Mouse (Mus musculus): Measurements from ENCODE around the gene Bank1.

The Bank1 gene

GRCm38 (mm10) chr3:136251578-136251977 is 74.3 kb downstream of the Bank1 start:
- no peak for DNase-seq

GRCm38 (mm10) chr3:136247331-136247730 is 78.5 kb downstream of the Bank1 start:
- DNase-seq, result no peak

GRCm38 (mm10) chr3:136244931-136245330 is 80.9 kb downstream of the Bank1 start:
- no peak for DNase-seq

DNA sequence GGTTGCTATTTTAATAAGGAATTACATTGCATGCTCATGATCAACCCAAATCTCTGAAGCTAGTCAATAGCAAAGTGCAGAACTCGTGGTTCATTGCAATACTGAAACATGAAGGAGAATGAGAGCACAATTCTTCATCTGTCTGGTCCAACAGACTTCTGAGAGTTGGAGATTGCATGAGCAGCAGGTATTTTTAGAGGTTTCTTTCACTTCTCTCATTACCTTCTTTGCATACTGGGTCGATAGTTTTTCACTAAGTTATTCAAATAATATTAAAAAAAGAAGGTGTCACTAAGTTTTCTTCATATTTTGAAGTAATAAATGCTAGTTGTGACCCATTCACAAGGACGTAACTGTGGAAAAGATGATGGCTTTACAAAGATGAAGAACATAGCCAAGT is 87.1 kb downstream of the Bank1 start:
- no peak for DNase-seq

GRCm38 (mm10) chr3:136233507-136233906 is 92.4 kb downstream of the Bank1 start:
- DNase-seq, result no peak

DNA sequence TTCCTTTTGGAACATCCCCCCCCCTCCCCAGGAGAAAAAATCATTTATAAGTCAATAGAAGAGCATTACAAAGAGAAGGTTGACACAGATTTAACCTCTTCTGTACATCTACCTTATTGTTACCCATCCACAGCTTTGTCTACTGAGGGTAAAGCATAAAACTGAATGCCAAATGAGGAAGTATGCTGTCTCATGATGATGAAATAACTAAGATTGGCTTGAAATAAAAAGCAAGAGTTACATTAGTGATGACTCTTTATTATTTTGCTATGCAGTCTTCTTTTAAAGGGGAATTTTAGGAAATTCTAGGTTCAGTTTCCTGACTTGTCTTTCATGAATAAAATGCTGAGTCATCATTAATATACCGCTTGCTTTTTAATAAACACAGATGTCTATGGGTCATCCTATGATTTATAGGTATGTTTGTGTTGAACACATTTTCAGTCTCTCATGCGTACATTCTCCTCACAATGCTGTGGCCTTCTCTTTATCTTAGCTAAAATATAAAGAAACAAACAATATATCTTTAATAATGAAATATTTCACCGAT is 95.2 kb downstream of the Bank1 start:
- DNase-seq, result no peak

DNA sequence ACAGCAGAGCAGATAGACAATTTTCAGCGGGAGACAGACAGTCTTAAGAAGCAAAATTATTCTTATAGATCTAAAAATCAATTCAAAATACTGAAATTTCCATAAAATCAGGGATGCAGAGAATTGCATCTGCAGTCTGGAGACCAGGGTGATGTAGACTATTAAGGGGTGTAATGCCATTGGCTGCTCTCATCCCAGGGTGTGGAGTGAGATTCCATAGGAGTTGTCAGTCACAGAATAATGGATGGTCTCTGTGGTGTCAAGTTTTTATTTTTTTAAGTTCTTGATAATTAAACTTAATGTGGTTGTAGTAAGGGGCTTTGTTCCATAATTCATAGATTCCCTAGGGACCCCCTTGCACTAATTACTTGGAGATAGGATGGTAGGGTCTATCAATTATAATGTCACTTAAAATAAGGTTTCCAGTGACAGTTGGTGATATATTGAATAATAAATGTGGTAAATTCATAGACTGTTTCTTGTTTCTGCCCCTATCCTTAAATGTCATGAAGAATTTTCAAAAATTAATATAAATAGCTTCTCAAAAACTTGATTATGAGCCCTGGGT is 136.1 kb downstream of the Bank1 start:
- DNase-seq, result no peak

DNA sequence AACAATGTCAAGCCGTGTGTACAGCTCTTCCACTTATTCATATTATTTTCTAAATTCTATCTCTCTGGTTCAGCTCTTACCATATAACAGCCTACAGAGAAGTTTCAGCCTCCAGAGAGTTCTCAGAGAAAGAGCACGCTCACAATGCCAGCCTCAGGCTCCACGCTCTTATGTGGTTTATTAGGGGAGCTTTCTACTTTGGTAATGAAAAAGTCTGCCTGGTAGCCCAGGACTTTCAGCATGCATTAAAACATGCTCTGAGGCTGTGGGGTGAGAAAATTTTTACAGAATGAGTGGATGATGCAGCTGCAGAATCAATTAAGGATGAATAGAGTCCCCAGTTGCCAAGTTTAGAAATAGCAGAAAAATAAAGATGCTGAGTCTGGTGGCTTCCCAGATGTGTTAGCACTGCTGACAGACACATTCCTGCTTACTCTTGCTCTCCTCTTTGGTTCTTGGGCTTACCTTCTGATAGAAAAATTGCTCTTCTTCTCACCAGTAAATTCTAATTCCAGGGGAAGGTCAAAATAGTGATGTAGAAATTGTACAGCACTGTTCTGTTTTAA is 139.2 kb downstream of the Bank1 start:
- DNase-seq, result no peak

DNA sequence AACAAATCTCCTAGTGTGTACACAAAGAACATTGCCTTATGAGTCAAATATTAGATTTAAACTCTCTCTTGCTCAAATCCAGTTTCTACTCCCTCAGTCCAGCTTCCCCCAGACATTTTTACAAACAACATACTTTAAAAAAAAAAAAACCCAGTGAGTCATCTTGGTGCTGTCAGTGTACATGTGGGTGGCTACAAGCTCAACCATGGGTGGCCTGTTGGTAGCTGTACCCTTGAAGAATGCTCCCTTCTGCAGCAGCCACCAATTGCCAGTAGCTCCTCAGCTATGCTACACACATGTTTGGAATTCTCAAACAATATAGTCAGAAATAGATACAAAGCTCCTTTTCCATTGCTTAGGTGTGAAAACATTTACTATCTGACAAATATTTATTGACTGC is 154.2 kb downstream of the Bank1 start:
- DNase-seq, result no peak

GRCm38 (mm10) chr3:136168071-136168470 is 157.8 kb downstream of the Bank1 start:
- DNase-seq, result no peak

DNA sequence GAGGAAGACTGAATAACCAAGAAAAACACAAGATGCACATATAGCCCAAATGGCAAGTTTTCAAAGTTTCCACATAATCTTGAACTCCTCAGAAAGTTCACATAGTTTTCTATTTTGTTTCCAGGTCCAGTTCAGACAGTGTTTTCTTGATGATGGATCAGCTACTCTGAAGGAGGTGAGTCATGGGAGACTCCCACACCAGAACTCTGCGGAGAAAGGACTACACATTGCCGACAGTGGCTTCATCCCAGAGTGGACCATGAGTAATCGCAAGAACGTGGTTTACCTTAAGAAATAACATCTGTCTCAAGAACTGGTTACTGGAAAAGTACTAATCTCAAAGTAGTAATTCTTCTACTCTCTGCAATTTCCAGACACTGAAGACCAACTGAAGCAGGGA is 159.2 kb downstream of the Bank1 start:
- DNase-seq, result no peak

DNA sequence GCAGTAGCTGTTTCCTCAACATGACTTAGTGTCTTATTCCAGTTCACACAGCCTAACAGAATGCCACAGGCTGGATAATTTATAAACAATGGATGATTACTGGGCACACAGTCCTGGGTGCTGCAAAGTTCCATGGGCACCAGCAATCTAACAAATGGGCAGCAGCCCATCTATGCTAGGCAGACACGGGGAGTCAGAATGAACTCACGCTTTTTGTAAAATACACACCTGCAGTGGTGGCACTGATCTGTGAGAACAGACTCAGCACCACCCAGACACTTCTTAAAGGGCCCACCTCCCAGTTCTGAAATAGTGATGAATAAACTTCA is 159.9 kb downstream of the Bank1 start:
- no peak for DNase-seq

GRCm38 (mm10) chr3:136165167-136166032 is 160.5 kb downstream of the Bank1 start:
- no peak for DNase-seq

DNA sequence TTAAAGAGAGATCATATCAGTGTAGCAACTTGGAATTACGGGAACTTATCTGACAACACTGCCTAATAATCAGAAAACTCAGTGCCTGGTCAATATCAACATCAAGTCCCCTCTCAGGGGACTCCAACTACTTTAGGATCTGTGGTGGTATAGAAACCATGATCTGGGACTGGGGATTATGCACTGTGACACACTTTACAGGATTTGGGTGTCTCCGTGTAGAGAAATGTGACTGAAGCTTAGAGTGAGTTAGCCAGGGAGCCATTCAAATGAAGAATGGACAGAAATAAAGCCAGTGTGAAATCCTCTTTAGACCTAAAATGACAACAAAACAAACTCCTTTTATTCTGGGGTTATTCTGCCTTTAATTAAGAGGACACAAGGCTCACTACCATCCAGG is 167.8 kb downstream of the Bank1 start:
- DNase-seq, result no peak

DNA sequence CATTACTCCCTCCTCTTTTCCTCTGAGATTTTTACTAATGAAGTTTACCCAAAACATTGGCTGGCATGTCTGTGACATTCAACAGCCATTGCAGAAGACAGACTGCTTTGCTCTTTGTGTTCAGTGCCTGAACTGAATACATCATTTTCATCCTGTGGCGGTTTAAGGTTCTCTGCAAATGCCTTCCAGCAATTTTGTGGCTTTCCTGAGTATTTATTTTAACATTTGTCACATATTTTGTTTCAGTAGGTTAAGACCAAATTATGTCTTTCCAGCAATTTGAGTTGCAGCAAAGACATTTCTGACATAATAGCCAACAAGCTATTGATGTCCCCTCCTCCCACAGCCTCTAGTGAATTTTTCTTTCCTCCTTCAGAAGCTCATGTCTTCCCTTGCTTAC is 170.3 kb downstream of the Bank1 start:
- DNase-seq, result no peak

- DNase-seq, result no peak
These were observed 175.0 kb downstream of the Bank1 start for GRCm38 (mm10) chr3:136150886-136151285.

GRCm38 (mm10) chr3:136147166-136147565 is 178.7 kb downstream of the Bank1 start:
- DNase-seq, result no peak

GRCm38 (mm10) chr3:136132013-136132412 is 193.9 kb downstream of the Bank1 start:
- no peak for DNase-seq

- no peak for DNase-seq
These were observed 210.2 kb downstream of the Bank1 start for GRCm38 (mm10) chr3:136115478-136116215.

DNA sequence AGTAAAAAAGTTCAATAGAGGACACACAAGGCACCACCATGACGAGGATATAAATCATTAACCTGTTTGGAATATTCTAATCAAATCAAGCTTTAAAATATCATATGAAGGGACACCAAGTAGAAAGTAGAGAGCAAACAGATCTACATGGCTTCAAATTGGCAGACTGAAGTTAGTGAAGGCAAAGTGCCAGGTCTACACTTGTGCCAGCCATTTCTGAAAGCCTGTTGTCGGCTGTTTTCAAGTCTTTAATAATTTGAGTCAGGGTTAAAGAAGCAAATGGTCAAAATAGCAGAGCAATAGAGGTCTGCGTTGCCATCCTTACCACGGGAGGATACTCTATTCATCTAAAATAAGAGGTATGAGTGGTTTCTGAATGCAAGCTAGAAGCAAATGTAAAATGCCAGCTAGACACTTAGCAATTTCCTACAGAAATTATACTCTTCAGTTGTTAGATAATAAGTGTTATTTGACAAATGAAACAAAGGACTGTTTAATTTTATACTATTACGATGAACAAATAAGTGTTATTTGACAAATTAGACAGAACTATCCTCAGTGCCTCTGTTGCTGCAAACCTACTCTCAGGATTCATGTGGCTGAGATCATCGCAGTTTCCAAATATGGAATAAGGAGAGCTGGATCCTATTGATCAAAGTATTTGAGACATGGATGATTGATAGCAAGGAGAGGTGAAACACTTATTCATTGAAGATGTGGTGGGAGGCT is 216.3 kb downstream of the Bank1 start:
- no peak for DNase-seq

- no peak for DNase-seq
These were observed 219.4 kb downstream of the Bank1 start for GRCm38 (mm10) chr3:136106452-136106851.

- no peak for DNase-seq
These were observed 222.5 kb downstream of the Bank1 start for GRCm38 (mm10) chr3:136103339-136103738.
